Mouse (Mus musculus) heart, postnatal 0 days (tissue): ENCODE data around the gene Tmem136.

Experiments used
- CTCF ChIP-seq: IDR thresholded peaks from 2 replicates; pipeline ENCODE4 v1.5.1; 2016; ENCODE audit warnings: antibody characterized with exemption, control low read depth, low read depth
- EP300 ChIP-seq: IDR thresholded peaks from 2 replicates; pipeline ENCODE4 v1.6.1; 2016; ENCODE audit warnings: antibody characterized with exemption, low read depth

- TF ChIP-seq CTCF (no peak), EP300 (no peak)
These were observed 21.5 kb downstream of the Tmem136 start for GRCm38 (mm10) chr9:43094828-43095227.
